Mouse (Mus musculus): ENCODE data around the gene Rtn4rl1.
"Not testable (repeated sequence)": the region's sequence is repeated elsewhere in the genome, so short reads cannot be mapped to it uniquely, and the experiment has no call there.

Rtn4rl1 gene

GRCm38 (mm10) chr11:75166193-75166842 lies 27.3 kb upstream of the Rtn4rl1 start:
- no peak for DNase-seq

- peak; percentile 55 for DNase-seq
Observed at GRCm38 (mm10) chr11:75166861-75167642, 26.5 kb upstream of the Rtn4rl1 start.

- peak; percentile 26 for DNase-seq
Observed at GRCm38 (mm10) chr11:75167643-75168589, 25.7 kb upstream of the Rtn4rl1 start.

GRCm38 (mm10) chr11:75168590-75169361 lies 24.8 kb upstream of the Rtn4rl1 start:
- peak; percentile 84 for DNase-seq

GRCm38 (mm10) chr11:75169405-75170080 lies 24.0 kb upstream of the Rtn4rl1 start, which contains the start of gene Hic1:
Gene Hic1, minus strand, starts transcription at chr11:75169519.
- no peak for DNase-seq

- DNase-seq: peak; percentile 96
Observed at GRCm38 (mm10) chr11:75170136-75170751, 23.3 kb upstream of the Rtn4rl1 start.

- no peak for DNase-seq
Observed at GRCm38 (mm10) chr11:75171186-75171865, 22.3 kb upstream of the Rtn4rl1 start.

GRCm38 (mm10) chr11:75172151-75173094 lies 21.2 kb upstream of the Rtn4rl1 start:
- DNase-seq: no peak

- DNase-seq: peak; percentile 83
Observed at GRCm38 (mm10) chr11:75173095-75173798, 20.3 kb upstream of the Rtn4rl1 start.

GRCm38 (mm10) chr11:75173799-75174165 lies 19.8 kb upstream of the Rtn4rl1 start:
- no peak for DNase-seq

- not testable (repeated sequence) for DNase-seq
Observed at GRCm38 (mm10) chr11:75174574-75174973, 19.0 kb upstream of the Rtn4rl1 start.

GRCm38 (mm10) chr11:75178011-75178410 lies 15.6 kb upstream of the Rtn4rl1 start:
- no peak for DNase-seq

GRCm38 (mm10) chr11:75178672-75179208 lies 14.8 kb upstream of the Rtn4rl1 start, which contains the start of gene Ovca2:
Gene Ovca2, minus strand, starts transcription at chr11:75178835.
- DNase-seq: peak; percentile 93

GRCm38 (mm10) chr11:75183917-75184570 lies 9.5 kb upstream of the Rtn4rl1 start:
- no peak for DNase-seq

GRCm38 (mm10) chr11:75184573-75184972 lies 9.0 kb upstream of the Rtn4rl1 start:
- no peak for DNase-seq

GRCm38 (mm10) chr11:75184986-75185385 lies 8.6 kb upstream of the Rtn4rl1 start:
- no peak for DNase-seq

GRCm38 (mm10) chr11:75189713-75190370 lies 3.7 kb upstream of the Rtn4rl1 start:
- no peak for DNase-seq
